9 mouse cellular contexts compared by ENCODE assay signal in genomic region chr12:94066444-94067152, GRCm38 (mm10).
DNase-seq lines count a peak whose midpoint lies in the region; ATAC-seq and TF ChIP-seq lines count a peak whose summit lies in the region.
"Had no signal": no experiment of that assay in that cellular context is flagged by ENCODE, and none has a peak within 500 bp of the region (broad histone marks: within the 10 kb centered on the region; RNA-seq: fewer than 3 reads in every experiment).

No protein-coding gene starts in this region.

- peak; percentile 10; the same call in 1 of the 2 replicates for ATAC-seq in forebrain, postnatal 0 days
- ATAC-seq in forebrain, embryonic 11.5 days (replicated peaks; ENCODE audit: low FRiP score), result no peak
- peak; percentile 52; the same call in 1 of the 2 replicates for ATAC-seq in lung, embryonic 16.5 days (ENCODE audit: low read depth)

- no peak overlapping the region for H3K4me2 ChIP-seq in forebrain, postnatal 0 days (ENCODE audit: low read depth)
- H3K4me2 ChIP-seq in forebrain, embryonic 11.5 days (ENCODE audit: low read depth, low read length, severe bottlenecking), result no peak overlapping the region
- peak overlapping the region; percentile 11; the same call in 1 of the 2 replicates for H3K4me2 ChIP-seq in lung, embryonic 16.5 days (ENCODE audit: low read depth, low read length)
- H3K4me2 ChIP-seq: hindbrain, embryonic 13.5 days; neural tube, embryonic 12.5 days had no signal

- DNase-seq in forebrain, postnatal 0 days, result peak; percentile 16
- no peak for DNase-seq in forebrain, embryonic 11.5 days (ENCODE audit: low spot score)
- DNase-seq in lung, adult 18-20 months, result no peak
- DNase-seq in kidney, adult 11 months, result peak; percentile 5
- DNase-seq in retina, embryonic 14.5 days (ENCODE audit: low spot score), result peak; percentile 55
- no peak for DNase-seq in testis, postnatal 14 days (ENCODE audit: low spot score)

- H3K9ac ChIP-seq in forebrain, postnatal 0 days, result no peak overlapping the region
- H3K9ac ChIP-seq in forebrain, embryonic 11.5 days (ENCODE audit: low read length), result no peak overlapping the region
- H3K9ac ChIP-seq in lung, embryonic 16.5 days (ENCODE audit: low read length), result no peak overlapping the region
- H3K9ac ChIP-seq: hindbrain, embryonic 13.5 days; neural tube, embryonic 12.5 days had no signal

- no peak for TF ChIP-seq CTCF in forebrain, postnatal 0 days (IDR thresholded peaks at IDR 0.05; ENCODE audit: low read depth)

- H3K9me3 ChIP-seq in forebrain, postnatal 0 days (ENCODE audit: low read length), result no peaks in the 10 kb centered on the region
- H3K9me3 ChIP-seq in forebrain, embryonic 11.5 days (ENCODE audit: control insufficient read depth, low read length), result no peaks in the 10 kb centered on the region
- no peaks in the 10 kb centered on the region for H3K9me3 ChIP-seq in lung, embryonic 16.5 days (ENCODE audit: control insufficient read depth, low read length)
- H3K9me3 ChIP-seq: hindbrain, embryonic 13.5 days; neural tube, embryonic 12.5 days had no signal

- no peak overlapping the region for H3K4me3 ChIP-seq in forebrain, postnatal 0 days (ENCODE audit: low read depth, low read length)
- no peak overlapping the region for H3K4me3 ChIP-seq in forebrain, embryonic 11.5 days (ENCODE audit: low read depth, low read length)
- no peak overlapping the region for H3K4me3 ChIP-seq in lung, embryonic 16.5 days (ENCODE audit: low read length)
- H3K4me3 ChIP-seq: hindbrain, embryonic 13.5 days; neural tube, embryonic 12.5 days had no signal

- no peak overlapping the region for H3K27ac ChIP-seq in forebrain, postnatal 0 days (ENCODE audit: low read depth, low read length)
- no peak overlapping the region for H3K27ac ChIP-seq in forebrain, embryonic 11.5 days (ENCODE audit: low read depth, low read length)
- H3K27ac ChIP-seq in lung, embryonic 16.5 days (ENCODE audit: low read length), result no peak overlapping the region
- H3K27ac ChIP-seq: hindbrain, embryonic 13.5 days; neural tube, embryonic 12.5 days had no signal

- no peaks in the 10 kb centered on the region for H3K4me1 ChIP-seq in forebrain, postnatal 0 days (ENCODE audit: insufficient read depth)
- no peaks in the 10 kb centered on the region for H3K4me1 ChIP-seq in forebrain, embryonic 11.5 days (replicated peaks; ENCODE audit: control insufficient read depth, insufficient read depth, low read length)
- H3K4me1 ChIP-seq in lung, embryonic 16.5 days (replicated peaks; ENCODE audit: control insufficient read depth, insufficient read depth, low read length), result peaks cover 2% of the 10 kb centered on the region; the same call in 1 of the 2 replicates
- H3K4me1 ChIP-seq: hindbrain, embryonic 13.5 days; neural tube, embryonic 12.5 days had no signal

- H3K27me3 ChIP-seq in forebrain, postnatal 0 days (ENCODE audit: insufficient read depth, low read length), result no peaks in the 10 kb centered on the region
- no peaks in the 10 kb centered on the region for H3K27me3 ChIP-seq in forebrain, embryonic 11.5 days (ENCODE audit: control insufficient read depth, insufficient read depth, low read length)
- no peaks in the 10 kb centered on the region for H3K27me3 ChIP-seq in lung, embryonic 16.5 days (ENCODE audit: control insufficient read depth, insufficient read depth, low read depth, low read length)
- H3K27me3 ChIP-seq: hindbrain, embryonic 13.5 days; neural tube, embryonic 12.5 days had no signal

- H3K36me3 ChIP-seq in forebrain, postnatal 0 days (ENCODE audit: insufficient read depth), result no peaks in the 10 kb centered on the region
- H3K36me3 ChIP-seq in forebrain, embryonic 11.5 days (ENCODE audit: control insufficient read depth, insufficient read depth, low read length), result no peaks in the 10 kb centered on the region
- no peaks in the 10 kb centered on the region for H3K36me3 ChIP-seq in lung, embryonic 16.5 days (ENCODE audit: control insufficient read depth, insufficient read depth, low read length)
- H3K36me3 ChIP-seq: hindbrain, embryonic 13.5 days; neural tube, embryonic 12.5 days had no signal

- 31% methylated on average over 9 of the region's 9 CpGs for WGBS in forebrain, postnatal 0 days
- WGBS in forebrain, embryonic 11.5 days, result 71% methylated on average over 9 of the region's 9 CpGs
- WGBS in lung, embryonic 16.5 days, result 30% methylated on average over 9 of the region's 9 CpGs

Comparison
In these comparisons a context has a peak if more than half of its experiments do, and no peak if none do; other contexts are left out.
1. DNase-seq: peak in forebrain, postnatal 0 days (single experiment), kidney, adult 11 months (single experiment) and retina, embryonic 14.5 days (single experiment); none in forebrain, embryonic 11.5 days (single experiment), lung, adult 18-20 months (0 of 2) and testis, postnatal 14 days (single experiment).